Mouse (Mus musculus): ENCODE results near the gene Mindy4. TPM values are rescaled to one million over a fixed set of nuclear protein-coding genes. Genes with fewer than 3 reads are reported as not detected.

Mindy4 gene
- total RNA-seq, 1 experiment from 2014 or later, result not detected

- ATAC-seq (replicated peaks; ENCODE audit: insufficient number of reproducible peaks, low FRiP score, low TSS enrichment, poor library complexity, severe bottlenecking), result no peak
These were observed 144.8 kb downstream of the Mindy4 start for GRCm38 (mm10) chr6:55347711-55348571.

- no peak for ATAC-seq (replicated peaks; ENCODE audit: insufficient number of reproducible peaks, low FRiP score, low TSS enrichment, poor library complexity, severe bottlenecking)
These were observed 146.0 kb downstream of the Mindy4 start for GRCm38 (mm10) chr6:55349231-55349630.

- ATAC-seq (replicated peaks; ENCODE audit: insufficient number of reproducible peaks, low FRiP score, low TSS enrichment, poor library complexity, severe bottlenecking), result no peak
These were observed 147.3 kb downstream of the Mindy4 start for GRCm38 (mm10) chr6:55350383-55350952.

- ATAC-seq (replicated peaks; ENCODE audit: insufficient number of reproducible peaks, low FRiP score, low TSS enrichment, poor library complexity, severe bottlenecking), result no peak
These were observed 148.5 kb downstream of the Mindy4 start for GRCm38 (mm10) chr6:55351712-55352111.

- no peak for ATAC-seq (replicated peaks; ENCODE audit: insufficient number of reproducible peaks, low FRiP score, low TSS enrichment, poor library complexity, severe bottlenecking)
These were observed 150.7 kb downstream of the Mindy4 start for GRCm38 (mm10) chr6:55353711-55354445.

- no peak for ATAC-seq (replicated peaks; ENCODE audit: insufficient number of reproducible peaks, low FRiP score, low TSS enrichment, poor library complexity, severe bottlenecking)
These were observed 151.4 kb downstream of the Mindy4 start for GRCm38 (mm10) chr6:55354456-55355117.

- no peak for ATAC-seq (replicated peaks; ENCODE audit: insufficient number of reproducible peaks, low FRiP score, low TSS enrichment, poor library complexity, severe bottlenecking)
These were observed 152.4 kb downstream of the Mindy4 start for GRCm38 (mm10) chr6:55355575-55355974.

GRCm38 (mm10) chr6:55356017-55356703 lies 153.0 kb downstream of the Mindy4 start:
- no peak for ATAC-seq (replicated peaks; ENCODE audit: insufficient number of reproducible peaks, low FRiP score, low TSS enrichment, poor library complexity, severe bottlenecking)

GRCm38 (mm10) chr6:55356976-55357635 lies 153.9 kb downstream of the Mindy4 start:
- no peak for ATAC-seq (replicated peaks; ENCODE audit: insufficient number of reproducible peaks, low FRiP score, low TSS enrichment, poor library complexity, severe bottlenecking)

GRCm38 (mm10) chr6:55357636-55358031 lies 154.5 kb downstream of the Mindy4 start:
- no peak for ATAC-seq (replicated peaks; ENCODE audit: insufficient number of reproducible peaks, low FRiP score, low TSS enrichment, poor library complexity, severe bottlenecking)

GRCm38 (mm10) chr6:55358731-55359143 lies 155.6 kb downstream of the Mindy4 start:
- ATAC-seq (replicated peaks; ENCODE audit: insufficient number of reproducible peaks, low FRiP score, low TSS enrichment, poor library complexity, severe bottlenecking), result no peak

GRCm38 (mm10) chr6:55362663-55363062 lies 159.5 kb downstream of the Mindy4 start:
- ATAC-seq (replicated peaks; ENCODE audit: insufficient number of reproducible peaks, low FRiP score, low TSS enrichment, poor library complexity, severe bottlenecking), result no peak

GRCm38 (mm10) chr6:55367126-55367525 lies 163.9 kb downstream of the Mindy4 start:
- ATAC-seq (replicated peaks; ENCODE audit: insufficient number of reproducible peaks, low FRiP score, low TSS enrichment, poor library complexity, severe bottlenecking), result no peak

Other genes starting within 250 kb of the Mindy4 start
- 63.0 to 110 TPM (median 64.7 TPM) in 3 replicates for gene Nod1, start 230.8 kb upstream of the Mindy4 start, total RNA-seq (2017)
- 65.5 to 105 TPM (median 85.7 TPM) in 3 replicates for gene Ggct, start 210.4 kb upstream of the Mindy4 start, total RNA-seq (2017)
- gene Gars, start 165.4 kb upstream of the Mindy4 start, total RNA-seq (2017), result 71.9 to 93.7 TPM (median 86.8 TPM) in 3 replicates
- not detected in 3 replicates for gene Crhr2, start 70.4 kb upstream of the Mindy4 start, total RNA-seq (2017)
- not detected in 3 replicates for gene Inmt, start 28.3 kb upstream of the Mindy4 start, total RNA-seq (2017)
- gene Aqp1, start 133.0 kb downstream of the Mindy4 start, total RNA-seq (2017), result 2.6 TPM in 1 of 3 replicates, not detected in the others
- not detected in 3 replicates for gene Ghrhr, start 172.9 kb downstream of the Mindy4 start, total RNA-seq (2017)
- gene Adcyap1r1, start 248.6 kb downstream of the Mindy4 start, total RNA-seq (2017), result not detected in 3 replicates

All from monocyte, adult 5-6 weeks (primary cell).